Mouse (Mus musculus) 3T3-L1 (cell line): ENCODE measurements around the gene Ifnar2.

Experiments
- DNase-seq: peaks from one replicate; pipeline ENCODE4 v3.0.0-alpha.2; 2015; ENCODE audit warnings: low read depth, low spot score

Ifnar2 gene

GRCm38 (mm10) chr16:91391421-91391820 is 18.8 kb downstream of the Ifnar2 start, which contains the start of gene Gm21970:
TSS of gene Gm21970 (plus strand) at chr16:91391721.
- DNase-seq: no peak

GRCm38 (mm10) chr16:91394826-91395410 is 22.3 kb downstream of the Ifnar2 start:
- DNase-seq: no peak

- DNase-seq: no peak
Measured at GRCm38 (mm10) chr16:91395633-91396392, 23.2 kb downstream of the Ifnar2 start.

GRCm38 (mm10) chr16:91396844-91397537 is 24.4 kb downstream of the Ifnar2 start:
- no peak for DNase-seq

- peak; percentile 87 for DNase-seq
Measured at GRCm38 (mm10) chr16:91398030-91398429, 25.4 kb downstream of the Ifnar2 start.

- no peak for DNase-seq
Measured at GRCm38 (mm10) chr16:91398944-91399343, 26.4 kb downstream of the Ifnar2 start.

GRCm38 (mm10) chr16:91401569-91402165 is 29.1 kb downstream of the Ifnar2 start:
- DNase-seq: no peak

- DNase-seq: no peak
Measured at GRCm38 (mm10) chr16:91403784-91404183, 31.2 kb downstream of the Ifnar2 start.

- DNase-seq: no peak
Measured at GRCm38 (mm10) chr16:91404187-91404586, 31.6 kb downstream of the Ifnar2 start.

GRCm38 (mm10) chr16:91404828-91405577 is 32.4 kb downstream of the Ifnar2 start:
- DNase-seq: no peak

GRCm38 (mm10) chr16:91405640-91406584 is 33.3 kb downstream of the Ifnar2 start, which contains the start of gene Il10rb:
TSS of gene Il10rb (plus strand) at chr16:91406164.
- DNase-seq: peak; percentile 76

- DNase-seq: peak; percentile 78
Measured at GRCm38 (mm10) chr16:91406585-91407220, 34.1 kb downstream of the Ifnar2 start.

- DNase-seq: peak; percentile 18
Measured at GRCm38 (mm10) chr16:91413102-91413844, 40.7 kb downstream of the Ifnar2 start.

- DNase-seq: no peak
Measured at GRCm38 (mm10) chr16:91415391-91416189, 43.0 kb downstream of the Ifnar2 start.

- DNase-seq: no peak
Measured at GRCm38 (mm10) chr16:91416357-91416756, 43.8 kb downstream of the Ifnar2 start.

GRCm38 (mm10) chr16:91416938-91417337 is 44.4 kb downstream of the Ifnar2 start:
- DNase-seq: no peak

GRCm38 (mm10) chr16:91418531-91418930 is 45.9 kb downstream of the Ifnar2 start:
- DNase-seq: no peak

GRCm38 (mm10) chr16:91425816-91426215 is 53.2 kb downstream of the Ifnar2 start:
- DNase-seq: no peak
